Mouse (Mus musculus): ENCODE data around the gene Itpr1. TPM values are rescaled to one million over a fixed set of nuclear protein-coding genes. Genes with fewer than 3 reads are reported as not detected.

The Itpr1 gene
- total RNA-seq, 4 experiments from 2014 or later: 131 to 220 (median 161) TPM

- no peak for DNase-seq
These were observed 1.5 kb downstream of the Itpr1 start for GRCm38 (mm10) chr6:108214294-108214925.

GRCm38 (mm10) chr6:108216091-108216490 is 3.2 kb downstream of the Itpr1 start:
- no peak for DNase-seq

GRCm38 (mm10) chr6:108216832-108217231 is 3.9 kb downstream of the Itpr1 start:
- DNase-seq: no peak

- no peak for DNase-seq
These were observed 5.1 kb downstream of the Itpr1 start for GRCm38 (mm10) chr6:108217987-108218386.

GRCm38 (mm10) chr6:108222435-108222834 is 9.5 kb downstream of the Itpr1 start:
- no peak for DNase-seq

GRCm38 (mm10) chr6:108222875-108223274 is 10.0 kb downstream of the Itpr1 start:
- DNase-seq: no peak

GRCm38 (mm10) chr6:108224361-108224760 is 11.5 kb downstream of the Itpr1 start:
- DNase-seq: no peak

GRCm38 (mm10) chr6:108225027-108225426 is 12.1 kb downstream of the Itpr1 start:
- DNase-seq: no peak

GRCm38 (mm10) chr6:108226230-108226629 is 13.3 kb downstream of the Itpr1 start:
- DNase-seq: no peak

- DNase-seq: no peak
These were observed 14.6 kb downstream of the Itpr1 start for GRCm38 (mm10) chr6:108227461-108227860.

- DNase-seq: no peak
These were observed 15.2 kb downstream of the Itpr1 start for GRCm38 (mm10) chr6:108228048-108228447.

- DNase-seq: no peak
These were observed 15.7 kb downstream of the Itpr1 start for GRCm38 (mm10) chr6:108228601-108229000.

- no peak for DNase-seq
These were observed 17.7 kb downstream of the Itpr1 start for GRCm38 (mm10) chr6:108230608-108231007.

GRCm38 (mm10) chr6:108231892-108232710 is 19.2 kb downstream of the Itpr1 start:
- no peak for DNase-seq

- DNase-seq: peak; percentile 88
These were observed 20.2 kb downstream of the Itpr1 start for GRCm38 (mm10) chr6:108233070-108233469.

GRCm38 (mm10) chr6:108234536-108234935 is 21.6 kb downstream of the Itpr1 start:
- peak; percentile 67 for DNase-seq

GRCm38 (mm10) chr6:108235680-108236123 is 22.8 kb downstream of the Itpr1 start:
- DNase-seq: no peak

- DNase-seq: no peak
These were observed 23.6 kb downstream of the Itpr1 start for GRCm38 (mm10) chr6:108236411-108236921.

GRCm38 (mm10) chr6:108236996-108237395 is 24.1 kb downstream of the Itpr1 start:
- no peak for DNase-seq

GRCm38 (mm10) chr6:108237585-108237984 is 24.7 kb downstream of the Itpr1 start:
- no peak for DNase-seq

- DNase-seq: no peak
These were observed 25.1 kb downstream of the Itpr1 start for GRCm38 (mm10) chr6:108238011-108238410.

- no peak for DNase-seq
These were observed 26.2 kb downstream of the Itpr1 start for GRCm38 (mm10) chr6:108239056-108239455.

- DNase-seq: no peak
These were observed 27.1 kb downstream of the Itpr1 start for GRCm38 (mm10) chr6:108240004-108240403.

- peak; percentile 64 for DNase-seq
These were observed 27.9 kb downstream of the Itpr1 start for GRCm38 (mm10) chr6:108240754-108241153.

Data from adrenal gland, adult 8-10 months (tissue).